Mouse (Mus musculus): ENCODE data around the gene Tmem201. TPM values are rescaled to one million over a fixed set of nuclear protein-coding genes. Genes with fewer than 3 reads are reported as not detected.

Tmem201 gene
- polyA plus RNA-seq, 1 experiment from 2014 or later: 24.0 TPM

DNA sequence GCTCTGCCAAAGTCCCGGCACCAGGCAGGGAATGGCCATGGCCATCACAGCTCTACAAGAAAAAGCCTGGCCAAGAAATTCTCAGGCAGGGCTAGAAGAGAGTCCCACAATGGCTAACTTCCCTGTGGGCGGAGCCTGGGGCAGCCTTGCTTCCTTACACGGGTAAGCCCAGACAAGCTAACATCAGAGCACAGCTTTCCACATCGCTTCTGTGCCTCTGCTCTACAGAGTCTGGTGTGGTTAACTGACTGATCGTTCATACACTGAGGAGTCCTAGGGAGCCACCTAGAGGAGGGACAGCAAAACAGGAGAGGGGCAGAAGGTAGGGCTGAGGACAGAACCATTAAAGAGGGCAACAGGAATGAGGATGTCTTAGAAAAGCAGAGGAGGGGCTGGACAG lies 27.3 kb downstream of the Tmem201 start:
- no peak overlapping the region for H3K27ac ChIP-seq
- H3K9ac ChIP-seq: no peak overlapping the region
- H3K27me3 ChIP-seq (replicated peaks): no peaks in the 10 kb centered on the region
- peak; percentile 75; the same call in 1 of the 2 replicates for ATAC-seq (ENCODE audit: insufficient read depth, low FRiP score, low read depth)
- no peaks in the 10 kb centered on the region for H3K4me1 ChIP-seq
- H3K9me3 ChIP-seq: no peaks in the 10 kb centered on the region
- no peak overlapping the region for H3K4me3 ChIP-seq (replicated peaks)
- WGBS: 24% methylated on average over 5 of the region's 5 CpGs
- no peak overlapping the region for H3K4me2 ChIP-seq
- H3K36me3 ChIP-seq: peaks cover 10% of the 10 kb centered on the region

DNA sequence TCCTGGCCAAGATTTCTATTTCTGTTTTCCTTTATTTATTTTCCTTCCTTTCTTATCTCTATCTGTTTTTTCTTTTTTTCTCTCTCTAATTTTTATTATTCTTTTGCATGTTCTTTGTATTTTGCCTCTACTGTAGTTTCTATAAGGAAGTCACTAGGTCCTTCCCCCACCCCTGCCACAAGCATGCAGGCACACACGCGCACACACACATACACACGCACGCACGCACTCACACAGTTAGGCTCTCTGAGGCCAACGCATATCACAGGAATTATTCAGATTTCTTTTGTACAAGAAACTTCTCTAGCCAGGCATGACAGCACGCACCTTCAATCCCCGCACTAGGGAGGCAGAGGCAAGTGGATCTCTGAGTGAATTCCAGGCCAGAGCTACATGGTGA lies 31.9 kb downstream of the Tmem201 start:
- 88% methylated on average over 8 of the region's 8 CpGs for WGBS
- H3K9me3 ChIP-seq: no peaks in the 10 kb centered on the region
- H3K36me3 ChIP-seq: no peaks in the 10 kb centered on the region
- H3K27ac ChIP-seq: no peak overlapping the region
- no peak for ATAC-seq (ENCODE audit: insufficient read depth, low FRiP score, low read depth)
- no peaks in the 10 kb centered on the region for H3K4me1 ChIP-seq
- H3K9ac ChIP-seq: no peak overlapping the region
- no peak overlapping the region for H3K4me3 ChIP-seq (replicated peaks)
- H3K27me3 ChIP-seq (replicated peaks): no peaks in the 10 kb centered on the region
- H3K4me2 ChIP-seq: no peak overlapping the region

DNA sequence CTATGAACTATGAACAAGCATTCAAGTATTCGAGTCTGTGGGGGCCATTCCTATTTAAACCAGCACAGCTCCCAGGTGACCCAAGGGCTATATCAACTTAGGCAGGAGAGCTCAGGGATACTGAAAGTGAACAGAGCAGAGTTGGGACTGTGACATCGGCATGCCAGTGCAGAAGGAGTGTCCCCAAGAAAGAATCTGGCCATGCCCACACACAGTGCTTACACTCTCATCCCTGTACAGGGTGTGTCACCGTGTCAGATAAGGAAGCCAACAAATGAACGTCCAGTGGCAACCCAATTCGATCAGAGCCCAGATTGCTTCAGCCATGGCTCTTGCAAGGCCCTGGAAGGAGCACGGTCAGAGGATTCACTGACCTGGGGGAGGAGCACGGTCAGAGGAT lies 32.5 kb downstream of the Tmem201 start:
- H3K4me2 ChIP-seq: no peak overlapping the region
- no peak for ATAC-seq (ENCODE audit: insufficient read depth, low FRiP score, low read depth)
- H3K9ac ChIP-seq: no peak overlapping the region
- no peak overlapping the region for H3K4me3 ChIP-seq (replicated peaks)
- 53% methylated on average over 7 of the region's 7 CpGs for WGBS
- no peak overlapping the region for H3K27ac ChIP-seq
- no peaks in the 10 kb centered on the region for H3K4me1 ChIP-seq
- H3K36me3 ChIP-seq: no peaks in the 10 kb centered on the region
- H3K27me3 ChIP-seq (replicated peaks): no peaks in the 10 kb centered on the region
- H3K9me3 ChIP-seq: no peaks in the 10 kb centered on the region

DNA sequence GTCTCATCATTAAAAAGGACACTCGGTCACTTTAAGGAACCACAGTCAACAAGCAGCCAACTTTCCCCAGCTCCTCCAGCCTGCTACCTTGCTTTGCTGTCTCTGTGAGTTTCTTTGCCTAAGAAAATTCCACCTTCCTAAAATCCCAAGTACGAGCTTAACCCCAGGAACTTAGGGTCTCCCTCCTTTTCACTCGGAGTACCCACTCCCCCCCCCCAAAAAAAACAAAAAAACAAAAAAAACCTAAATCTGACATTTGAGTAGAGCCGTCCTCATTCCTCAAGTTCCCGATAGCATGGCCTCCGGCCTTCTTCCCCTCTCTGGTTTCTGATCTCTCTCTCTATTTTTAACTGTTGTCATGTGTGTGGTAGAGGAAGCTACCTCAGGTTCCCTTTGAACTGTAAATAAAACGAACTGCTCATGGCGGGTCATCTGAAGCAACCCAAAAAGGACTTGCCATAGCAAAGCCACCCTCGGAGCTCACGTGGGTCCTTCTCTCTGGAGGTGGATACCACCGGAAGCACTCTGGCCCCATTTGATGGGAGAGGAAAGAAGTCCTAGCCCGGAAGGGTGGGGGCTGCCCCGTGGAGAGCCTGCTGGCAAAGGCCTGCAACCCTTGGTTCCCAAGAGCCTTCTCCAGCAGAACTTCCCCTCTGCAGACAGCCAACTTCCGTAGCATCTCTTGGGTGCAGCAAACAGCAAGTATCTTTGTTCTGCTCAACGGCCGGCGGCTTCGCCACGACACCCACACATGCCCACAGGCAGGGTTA lies 35.4 kb downstream of the Tmem201 start, which contains the start of gene Pik3cd:
Pik3cd (minus strand) TSS at position 362 of the 770 bp plus-strand sequence.
- Histone ChIP-seq H3K36me3 (no peaks in the 10 kb centered on the region), H3K9me3 (no peaks in the 10 kb centered on the region), H3K27ac (no peak within 1 kb of the TSS), H3K9ac (no peak within 1 kb of the TSS), H3K27me3 (replicated peaks) (no peaks in the 10 kb centered on the region), H3K4me1 (peaks cover 5% of the 10 kb centered on the region), H3K4me3 (replicated peaks) (no peak within 1 kb of the TSS), H3K4me2 (no peak within 1 kb of the TSS)
- ATAC-seq (ENCODE audit: insufficient read depth, low FRiP score, low read depth): peak; percentile 41; the same call in 1 of the 2 replicates
- WGBS: 62% methylated on average over 19 of the region's 19 CpGs

DNA sequence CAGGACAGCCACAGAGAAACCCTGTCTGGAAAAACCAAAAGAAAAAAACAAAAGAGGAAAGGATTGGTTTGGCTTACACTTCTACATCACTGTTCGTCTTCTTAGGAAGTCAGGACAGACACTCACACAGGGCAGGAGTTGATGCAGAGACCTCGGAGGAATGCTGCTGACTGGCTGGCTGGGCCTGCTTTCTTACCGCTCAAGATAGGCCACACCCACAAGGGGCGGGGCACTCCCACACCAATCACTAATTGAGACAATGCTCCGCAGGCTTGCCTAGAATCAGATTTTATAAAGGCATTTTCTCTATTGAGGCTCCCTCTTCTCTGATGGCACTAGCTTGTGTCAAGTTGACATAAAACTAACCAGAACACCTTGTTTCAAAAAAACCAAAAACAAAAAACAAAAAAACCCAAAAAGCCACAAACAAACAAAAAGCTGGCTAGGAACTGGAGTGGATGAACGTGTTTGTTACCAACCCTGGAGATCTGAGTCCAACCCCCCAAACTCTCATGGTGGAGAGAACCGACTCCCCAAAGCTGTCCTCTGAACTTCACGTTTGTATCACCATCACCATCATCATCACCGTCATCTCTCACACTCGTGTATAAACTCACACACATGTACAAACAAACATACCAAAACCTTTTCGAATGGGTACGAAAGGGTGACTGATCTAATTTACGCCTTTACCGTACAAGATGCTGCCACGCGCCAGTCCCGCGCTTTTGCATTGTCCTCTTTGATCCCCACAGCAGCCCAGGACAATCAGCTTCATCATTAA lies 36.2 kb downstream of the Tmem201 start:
- Histone ChIP-seq H3K4me3 (replicated peaks) (no peak overlapping the region), H3K27me3 (replicated peaks) (0 out of 2 replicates have a peak, but pooled peaks cover 5% of the 10 kb centered on the region), H3K9me3 (no peaks in the 10 kb centered on the region), H3K9ac (no peak overlapping the region), H3K4me1 (peaks cover 5% of the 10 kb centered on the region), H3K27ac (no peak overlapping the region), H3K4me2 (no peak overlapping the region), H3K36me3 (no peaks in the 10 kb centered on the region)
- WGBS: 60% methylated on average over 18 of the region's 18 CpGs
- ATAC-seq (ENCODE audit: insufficient read depth, low FRiP score, low read depth): no peak

DNA sequence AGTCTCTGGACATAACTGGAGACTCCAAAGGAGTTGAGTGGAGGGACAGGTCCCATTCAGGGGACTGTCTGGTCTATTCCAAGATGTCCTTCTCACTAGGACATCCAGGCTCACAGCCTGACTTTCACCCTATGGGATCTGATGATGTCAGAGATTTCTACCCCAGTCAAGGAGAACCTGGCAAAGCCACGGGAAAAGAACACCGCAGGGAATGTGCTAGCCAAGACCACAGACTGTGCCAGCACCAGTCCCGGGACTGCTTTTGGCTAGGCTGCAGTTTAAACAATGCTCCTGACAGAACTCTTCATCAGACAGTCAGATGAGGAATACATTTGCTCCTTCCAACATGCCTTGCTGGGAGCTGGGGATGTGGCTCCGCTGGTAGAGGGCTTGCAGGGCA lies 37.9 kb downstream of the Tmem201 start:
- no peaks in the 10 kb centered on the region for H3K9me3 ChIP-seq
- H3K27ac ChIP-seq: no peak overlapping the region
- ATAC-seq (ENCODE audit: insufficient read depth, low FRiP score, low read depth): no peak
- 85% methylated on average over 4 of the region's 4 CpGs for WGBS
- no peaks in the 10 kb centered on the region for H3K36me3 ChIP-seq
- H3K27me3 ChIP-seq (replicated peaks): 0 out of 2 replicates have a peak, but pooled peaks cover 5% of the 10 kb centered on the region
- no peak overlapping the region for H3K9ac ChIP-seq
- no peak overlapping the region for H3K4me2 ChIP-seq
- H3K4me1 ChIP-seq: peaks cover 5% of the 10 kb centered on the region
- no peak overlapping the region for H3K4me3 ChIP-seq (replicated peaks)

DNA sequence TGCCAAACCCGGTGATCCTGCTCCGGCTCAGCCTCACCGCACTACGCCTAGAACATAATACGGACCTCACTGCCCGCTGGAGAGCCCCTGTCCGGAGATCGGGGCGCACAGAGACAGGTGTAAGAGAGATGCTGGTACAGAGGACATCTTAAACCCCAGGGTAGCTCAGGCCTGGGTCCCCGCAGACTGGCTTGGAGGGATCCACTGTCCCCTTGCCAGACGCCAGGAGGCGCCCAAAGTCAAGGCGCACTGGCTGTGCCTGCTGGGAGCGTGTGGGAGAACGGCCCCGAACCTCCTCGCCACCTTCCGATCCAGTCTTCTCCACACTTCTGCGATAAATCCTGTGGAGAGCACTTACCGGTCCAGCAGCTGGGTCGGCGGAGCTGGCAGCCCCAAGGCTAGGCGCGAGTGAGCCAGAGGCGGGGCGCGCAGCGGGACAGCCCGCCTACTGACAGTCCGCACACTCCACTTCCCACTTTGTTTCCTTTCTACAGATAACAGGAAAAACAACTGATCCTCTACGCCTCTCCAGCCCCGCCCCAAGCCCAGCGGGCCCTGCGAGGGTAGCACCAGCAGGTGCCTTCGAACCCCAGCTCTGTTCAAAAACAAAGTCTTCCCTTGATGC lies 39.5 kb downstream of the Tmem201 start:
- H3K27me3 ChIP-seq (replicated peaks): 0 out of 2 replicates have a peak, but pooled peaks cover 5% of the 10 kb centered on the region
- H3K4me2 ChIP-seq: peak overlapping the region; percentile 91
- no peaks in the 10 kb centered on the region for H3K36me3 ChIP-seq
- peak overlapping the region; percentile 34; the same call in 1 of the 2 replicates for H3K9ac ChIP-seq
- H3K27ac ChIP-seq: peak overlapping the region; percentile 40; the same call in 1 of the 2 replicates
- 2% methylated on average over 35 of the region's 35 CpGs for WGBS
- no peaks in the 10 kb centered on the region for H3K9me3 ChIP-seq
- H3K4me3 ChIP-seq (replicated peaks): peak overlapping the region; percentile 54
- ATAC-seq (ENCODE audit: insufficient read depth, low FRiP score, low read depth): peak; percentile 67; the same call in 1 of the 2 replicates
- H3K4me1 ChIP-seq: peaks cover 5% of the 10 kb centered on the region

DNA sequence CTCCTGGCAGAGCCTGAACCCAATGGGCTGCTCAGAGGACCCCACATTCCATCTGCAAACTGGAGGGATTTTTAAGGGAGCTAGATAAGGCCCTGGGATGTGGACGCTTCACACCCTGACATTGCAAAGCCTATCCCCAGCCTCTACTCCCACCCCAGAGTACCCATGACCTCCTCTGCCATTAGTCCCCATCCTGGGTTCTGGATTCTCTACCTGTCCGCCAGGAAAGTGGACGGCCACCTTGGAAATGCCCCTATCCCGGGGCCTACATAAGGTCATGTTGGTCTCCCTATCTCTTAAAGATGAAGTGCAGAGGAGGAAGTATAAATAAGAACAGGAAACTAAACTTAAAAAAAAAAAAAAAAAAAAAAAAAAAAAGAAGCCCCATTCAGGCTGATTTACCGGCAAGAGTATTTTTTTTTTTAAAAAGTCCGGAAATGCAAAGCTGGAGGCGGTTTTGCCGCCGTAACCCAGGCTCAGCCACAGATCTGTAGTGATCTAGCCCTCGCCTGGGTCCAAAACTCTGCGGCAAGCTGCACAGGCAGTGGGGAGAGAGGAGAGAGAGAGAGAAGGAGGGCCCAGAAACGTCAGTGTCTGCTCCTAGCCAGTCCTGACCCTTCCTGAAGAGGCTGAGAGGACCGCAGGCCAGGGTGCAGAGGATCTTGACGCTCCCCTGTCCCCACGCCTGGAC lies 40.2 kb downstream of the Tmem201 start:
- 0 out of 2 replicates have a peak, but pooled peaks have one; percentile 8 for ATAC-seq (ENCODE audit: insufficient read depth, low FRiP score, low read depth)
- Histone ChIP-seq H3K4me3 (replicated peaks) (peak overlapping the region; percentile 54), H3K27ac (peak overlapping the region; percentile 40; the same call in 1 of the 2 replicates), H3K4me1 (peaks cover 5% of the 10 kb centered on the region), H3K9ac (0 out of 2 replicates have a peak overlapping the region, but pooled peaks have one; percentile 34), H3K9me3 (no peaks in the 10 kb centered on the region), H3K36me3 (no peaks in the 10 kb centered on the region), H3K4me2 (peak overlapping the region; percentile 91), H3K27me3 (replicated peaks) (0 out of 2 replicates have a peak, but pooled peaks cover 5% of the 10 kb centered on the region)
- 29% methylated on average over 15 of the region's 15 CpGs for WGBS

DNA sequence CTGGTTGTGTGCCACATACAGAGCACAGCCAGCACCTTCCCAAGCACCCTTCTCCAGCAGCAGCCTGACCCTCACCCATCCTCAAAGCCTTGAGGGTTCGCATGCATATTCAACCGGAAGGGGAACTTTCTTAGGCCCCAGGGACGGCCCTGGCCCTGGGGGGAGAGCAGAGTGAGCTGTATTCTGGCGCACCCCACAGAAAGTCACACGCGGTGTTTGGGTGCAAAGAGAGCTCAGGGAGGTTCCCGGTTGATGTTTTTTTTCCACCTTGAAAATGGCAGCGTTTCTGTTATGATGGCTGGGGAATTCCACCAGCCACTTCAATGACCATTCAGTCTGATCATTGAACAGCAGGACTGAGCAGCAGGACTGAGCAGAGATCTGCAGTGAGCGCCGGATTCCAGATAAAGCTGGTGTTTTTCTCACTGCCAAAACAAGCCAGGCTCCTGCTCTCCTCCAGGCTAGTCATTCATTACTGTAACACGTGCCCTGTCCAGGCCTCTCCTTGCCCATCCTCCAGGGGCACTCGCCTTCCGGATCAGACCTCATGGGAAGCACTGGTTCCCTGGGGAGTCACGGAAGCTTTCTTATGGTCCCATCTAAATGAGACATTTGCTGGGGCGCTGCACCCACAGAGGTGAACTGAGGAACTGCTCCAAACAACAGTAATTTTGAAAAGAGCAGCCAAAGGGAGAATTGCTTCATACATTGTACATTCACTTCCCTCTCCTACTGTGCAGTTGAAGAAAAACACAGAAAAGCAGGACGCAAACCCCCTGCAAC lies 41.5 kb downstream of the Tmem201 start:
- Histone ChIP-seq H3K4me1 (peaks cover 5% of the 10 kb centered on the region), H3K9me3 (no peaks in the 10 kb centered on the region), H3K4me3 (replicated peaks) (no peak overlapping the region), H3K4me2 (peak overlapping the region; percentile 8; the same call in 1 of the 2 replicates), H3K9ac (no peak overlapping the region), H3K27ac (no peak overlapping the region), H3K27me3 (replicated peaks) (0 out of 2 replicates have a peak, but pooled peaks cover 5% of the 10 kb centered on the region), H3K36me3 (no peaks in the 10 kb centered on the region)
- ATAC-seq (ENCODE audit: insufficient read depth, low FRiP score, low read depth): no peak; the same call in 1 of the 2 replicates
- WGBS: 29% methylated on average over 16 of the region's 16 CpGs

DNA sequence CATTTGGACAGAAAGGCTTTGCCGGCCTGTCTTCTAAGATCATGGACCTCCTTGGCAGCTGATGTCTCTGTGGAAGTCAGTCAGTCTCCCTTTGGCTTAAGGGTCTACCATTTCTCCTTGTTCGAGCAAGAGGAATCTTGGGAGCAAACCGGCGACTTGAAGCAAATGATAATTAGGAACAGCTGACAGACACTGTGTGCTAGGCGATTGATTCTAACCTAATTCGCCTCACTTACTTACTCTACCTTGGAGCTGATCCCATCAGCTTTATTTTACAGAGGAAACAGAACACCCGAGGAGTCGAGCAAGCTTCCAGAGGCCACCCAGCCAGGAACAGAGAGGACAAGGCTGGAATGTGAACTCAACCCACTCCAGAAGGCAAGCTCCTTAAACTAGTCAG lies 46.5 kb downstream of the Tmem201 start:
- Histone ChIP-seq H3K27me3 (replicated peaks) (no peaks in the 10 kb centered on the region), H3K4me2 (no peak overlapping the region), H3K9me3 (no peaks in the 10 kb centered on the region), H3K27ac (no peak overlapping the region), H3K4me3 (replicated peaks) (no peak overlapping the region), H3K9ac (no peak overlapping the region), H3K36me3 (no peaks in the 10 kb centered on the region), H3K4me1 (no peaks in the 10 kb centered on the region; the same call in 1 of the 2 replicates)
- 73% methylated on average over 8 of the region's 8 CpGs for whole genome bisulfite sequencing
- no peak for ATAC-seq (ENCODE audit: insufficient read depth, low FRiP score, low read depth)
